Mouse (Mus musculus): ENCODE data around the gene Cpne1. TPM values are rescaled to one million over a fixed set of nuclear protein-coding genes. Genes with fewer than 3 reads are reported as not detected.

Cpne1 gene
- polyA plus RNA-seq, 1 experiment from 2014 or later: 42.3 TPM

GRCm38 (mm10) chr2:156052816-156053215 lies 58.9 kb downstream of the Cpne1 start, which contains the start of gene Fer1l4:
Gene Fer1l4 (minus strand): TSS chr2:156052947.
- Histone ChIP-seq H3K36me3 (ENCODE audit: insufficient read depth, low read length) (no peaks in the 10 kb centered on the region), H3K4me2 (replicated peaks; ENCODE audit: low read depth, low read length) (no peak within 1 kb of the TSS), H3K9ac (replicated peaks; ENCODE audit: low read depth) (no peak within 1 kb of the TSS), H3K4me1 (ENCODE audit: insufficient read depth, low read depth, low read length) (no peaks in the 10 kb centered on the region), H3K27me3 (replicated peaks; ENCODE audit: insufficient read depth, low read length) (no peaks in the 10 kb centered on the region), H3K4me3 (ENCODE audit: low read depth, low read length) (no peak within 1 kb of the TSS), H3K9me3 (ENCODE audit: low read length) (no peaks in the 10 kb centered on the region), H3K27ac (ENCODE audit: low read length) (no peak within 1 kb of the TSS)
- peak; percentile 14 for DNase-seq (ENCODE audit: low spot score)
- TF ChIP-seq CTCF (IDR thresholded peaks at IDR 0.05): no peak
- no peak for TF ChIP-seq EP300 (IDR thresholded peaks at IDR 0.05)
- WGBS: 52% methylated on average over 9 of the region's 9 CpGs
- ATAC-seq: no peak

GRCm38 (mm10) chr2:156047929-156048328 lies 63.8 kb downstream of the Cpne1 start:
- Histone ChIP-seq H3K9me3 (ENCODE audit: low read length) (no peaks in the 10 kb centered on the region), H3K36me3 (ENCODE audit: insufficient read depth, low read length) (no peaks in the 10 kb centered on the region), H3K4me1 (ENCODE audit: insufficient read depth, low read depth, low read length) (no peaks in the 10 kb centered on the region), H3K4me3 (ENCODE audit: low read depth, low read length) (no peak overlapping the region), H3K27me3 (replicated peaks; ENCODE audit: insufficient read depth, low read length) (no peaks in the 10 kb centered on the region), H3K9ac (replicated peaks; ENCODE audit: low read depth) (no peak overlapping the region), H3K4me2 (replicated peaks; ENCODE audit: low read depth, low read length) (0 out of 2 replicates have a peak overlapping the region, but pooled peaks have one; percentile 19), H3K27ac (ENCODE audit: low read length) (no peak overlapping the region)
- peak; percentile 47; the same call in 1 of the 2 replicates for ATAC-seq
- DNase-seq (ENCODE audit: low spot score): peak; percentile 48
- 6% methylated on average over 19 of the region's 19 CpGs for WGBS
- TF ChIP-seq CTCF (IDR thresholded peaks at IDR 0.05) (no peak), EP300 (IDR thresholded peaks at IDR 0.05) (no peak)

- no peaks in the 10 kb centered on the region for H3K9me3 ChIP-seq (ENCODE audit: low read length)
- ATAC-seq (no peak), DNase-seq (ENCODE audit: low spot score) (no peak)
- WGBS: 76% methylated on average over 8 of the region's 8 CpGs
- no peak overlapping the region for H3K9ac ChIP-seq (replicated peaks; ENCODE audit: low read depth)
- H3K4me1 ChIP-seq (ENCODE audit: insufficient read depth, low read depth, low read length): no peaks in the 10 kb centered on the region
- H3K36me3 ChIP-seq (ENCODE audit: insufficient read depth, low read length): no peaks in the 10 kb centered on the region
- H3K4me3 ChIP-seq (ENCODE audit: low read depth, low read length): no peak overlapping the region
- no peaks in the 10 kb centered on the region for H3K27me3 ChIP-seq (replicated peaks; ENCODE audit: insufficient read depth, low read length)
- no peak overlapping the region for H3K27ac ChIP-seq (ENCODE audit: low read length)
- no peak overlapping the region for H3K4me2 ChIP-seq (replicated peaks; ENCODE audit: low read depth, low read length)
- no peak for TF ChIP-seq EP300 (IDR thresholded peaks at IDR 0.05)
- TF ChIP-seq CTCF (IDR thresholded peaks at IDR 0.05): no peak
These were observed 68.9 kb downstream of the Cpne1 start for GRCm38 (mm10) chr2:156042903-156043302.

GRCm38 (mm10) chr2:156039390-156039789 lies 72.4 kb downstream of the Cpne1 start:
- Histone ChIP-seq H3K36me3 (ENCODE audit: insufficient read depth, low read length) (no peaks in the 10 kb centered on the region), H3K4me3 (ENCODE audit: low read depth, low read length) (no peak overlapping the region), H3K4me2 (replicated peaks; ENCODE audit: low read depth, low read length) (no peak overlapping the region), H3K9ac (replicated peaks; ENCODE audit: low read depth) (no peak overlapping the region), H3K4me1 (ENCODE audit: insufficient read depth, low read depth, low read length) (no peaks in the 10 kb centered on the region), H3K27ac (ENCODE audit: low read length) (no peak overlapping the region), H3K9me3 (ENCODE audit: low read length) (no peaks in the 10 kb centered on the region), H3K27me3 (replicated peaks; ENCODE audit: insufficient read depth, low read length) (no peaks in the 10 kb centered on the region)
- ATAC-seq (no peak), DNase-seq (ENCODE audit: low spot score) (no peak)
- WGBS: 91% methylated on average over 3 of the region's 3 CpGs
- TF ChIP-seq EP300 (IDR thresholded peaks at IDR 0.05) (no peak), CTCF (IDR thresholded peaks at IDR 0.05) (no peak)

GRCm38 (mm10) chr2:156025482-156025881 lies 86.3 kb downstream of the Cpne1 start:
- H3K4me3 ChIP-seq (ENCODE audit: low read depth, low read length): no peak overlapping the region
- no peak for TF ChIP-seq EP300 (IDR thresholded peaks at IDR 0.05)
- TF ChIP-seq CTCF (IDR thresholded peaks at IDR 0.05): no peak
- no peak overlapping the region for H3K27ac ChIP-seq (ENCODE audit: low read length)
- ATAC-seq (no peak), DNase-seq (ENCODE audit: low spot score) (peak; percentile 11)
- H3K9me3 ChIP-seq (ENCODE audit: low read length): no peaks in the 10 kb centered on the region
- no peaks in the 10 kb centered on the region for H3K27me3 ChIP-seq (replicated peaks; ENCODE audit: insufficient read depth, low read length)
- no peak overlapping the region for H3K9ac ChIP-seq (replicated peaks; ENCODE audit: low read depth)
- H3K4me1 ChIP-seq (ENCODE audit: insufficient read depth, low read depth, low read length): no peaks in the 10 kb centered on the region
- no peaks in the 10 kb centered on the region for H3K36me3 ChIP-seq (ENCODE audit: insufficient read depth, low read length)
- no peak overlapping the region for H3K4me2 ChIP-seq (replicated peaks; ENCODE audit: low read depth, low read length)

Other genes starting within 250 kb of the Cpne1 start
- gene Uqcc1, start 181.7 kb downstream of the Cpne1 start, polyA plus RNA-seq (2015; fragmentation: Nextera tagmentation; extraction: Ambion mirVana): 24.4 and 35.1 TPM in 2 replicates
- 0.11 TPM in 1 of 2 replicates, not detected in the other for gene Gm15557, start 171.2 kb downstream of the Cpne1 start, polyA plus RNA-seq (2015; fragmentation: Nextera tagmentation; extraction: Ambion mirVana)
- gene Gdf5, start 166.6 kb downstream of the Cpne1 start, polyA plus RNA-seq (2015; fragmentation: Nextera tagmentation; extraction: Ambion mirVana): 1.7 and 2.7 TPM in 2 replicates
- 6.6 and 7.4 TPM in 2 replicates for gene Cep250, start 155.5 kb downstream of the Cpne1 start, polyA plus RNA-seq (2015; fragmentation: Nextera tagmentation; extraction: Ambion mirVana)
- gene 6430550D23Rik, start 104.0 kb downstream of the Cpne1 start, polyA plus RNA-seq (2015; fragmentation: Nextera tagmentation; extraction: Ambion mirVana): 1.0 and 1.1 TPM in 2 replicates
- gene Ergic3, start 103.9 kb downstream of the Cpne1 start, polyA plus RNA-seq (2015; fragmentation: Nextera tagmentation; extraction: Ambion mirVana): 168 and 181 TPM in 2 replicates
- 0.06 and 0.36 TPM in 2 replicates for gene Fer1l4, start 59.0 kb downstream of the Cpne1 start, polyA plus RNA-seq (2015; fragmentation: Nextera tagmentation; extraction: Ambion mirVana)
- 0.74 and 0.89 TPM in 2 replicates for gene Spag4, start 46.8 kb downstream of the Cpne1 start, polyA plus RNA-seq (2015; fragmentation: Nextera tagmentation; extraction: Ambion mirVana)
- 10.1 and 10.7 TPM in 2 replicates for gene Rbm12, start within 50 bp of the Cpne1 start, polyA plus RNA-seq (2015; fragmentation: Nextera tagmentation; extraction: Ambion mirVana)
- 5.2 and 5.6 TPM in 2 replicates for gene Gm28036, start 15.1 kb upstream of the Cpne1 start, polyA plus RNA-seq (2015; fragmentation: Nextera tagmentation; extraction: Ambion mirVana)
- 316 and 344 TPM in 2 replicates for gene Romo1, start 32.1 kb upstream of the Cpne1 start, polyA plus RNA-seq (2015; fragmentation: Nextera tagmentation; extraction: Ambion mirVana)
- gene Nfs1, start 32.2 kb upstream of the Cpne1 start, polyA plus RNA-seq (2015; fragmentation: Nextera tagmentation; extraction: Ambion mirVana): 33.7 and 34.0 TPM in 2 replicates
- 654 and 692 TPM in 2 replicates for gene Rbm39, start 68.3 kb upstream of the Cpne1 start, polyA plus RNA-seq (2015; fragmentation: Nextera tagmentation; extraction: Ambion mirVana)
- gene Phf20, start 84.5 kb upstream of the Cpne1 start, polyA plus RNA-seq (2015; fragmentation: Nextera tagmentation; extraction: Ambion mirVana): 44.8 and 47.7 TPM in 2 replicates
- 6.8 and 7.0 TPM in 2 replicates for gene Cnbd2, start 200.3 kb upstream of the Cpne1 start, polyA plus RNA-seq (2015; fragmentation: Nextera tagmentation; extraction: Ambion mirVana)
- gene Scand1, start 200.7 kb upstream of the Cpne1 start, polyA plus RNA-seq (2015; fragmentation: Nextera tagmentation; extraction: Ambion mirVana): 119 TPM in 2 replicates

All from lung, postnatal 0 days (tissue).